Mouse (Mus musculus) thymus, postnatal 10 days (tissue): Measurements from ENCODE around the gene Olfr159.

Experiments used
- DNase-seq, 2 experiments: peaks; one replicate each; pipeline ENCODE4 v3.0.0; 2021; ENCODE audit warnings: low spot score in 2 of 2

Olfr159 gene

DNA sequence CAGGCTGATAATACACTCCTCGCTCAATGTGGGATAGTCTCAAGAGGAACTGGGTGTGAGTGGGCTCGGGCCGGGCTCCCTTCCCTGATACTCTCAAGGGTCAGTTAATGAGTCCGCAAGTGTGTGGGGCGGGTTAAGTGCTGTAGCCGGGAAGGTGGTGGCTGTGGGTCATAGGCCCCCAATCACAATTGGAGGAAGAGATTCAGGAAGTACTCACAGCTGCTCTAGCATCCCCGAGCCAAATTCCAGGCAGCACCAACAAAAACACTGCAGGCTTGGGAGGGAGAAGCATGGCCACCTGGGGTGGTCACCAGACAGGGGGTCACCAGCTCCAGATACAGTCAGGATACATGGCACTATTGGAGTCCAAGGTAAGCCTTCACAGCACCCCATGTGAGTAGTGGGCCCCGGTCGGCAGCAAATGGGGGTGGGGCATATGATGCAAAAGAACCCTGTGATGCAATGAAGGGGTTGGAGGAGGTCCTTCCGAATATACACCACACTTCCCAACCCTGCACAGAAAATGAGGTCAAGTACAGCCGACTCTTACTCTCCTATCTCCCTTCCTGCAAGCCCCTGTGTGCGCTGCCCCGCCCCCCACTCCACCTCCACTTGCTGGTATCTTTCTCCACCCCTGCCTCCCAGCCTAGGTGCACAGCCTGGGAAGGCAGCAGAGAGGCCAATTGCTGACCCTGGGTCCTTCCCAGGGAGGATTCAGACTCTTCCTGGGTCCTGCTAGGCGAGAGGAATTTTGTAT is 40.8 kb downstream of the Olfr159 start, which contains the start of gene Spaar:
Gene Spaar (plus strand): TSS at position 241 of the 757 bp plus-strand sequence.
- DNase-seq = no peak

DNA sequence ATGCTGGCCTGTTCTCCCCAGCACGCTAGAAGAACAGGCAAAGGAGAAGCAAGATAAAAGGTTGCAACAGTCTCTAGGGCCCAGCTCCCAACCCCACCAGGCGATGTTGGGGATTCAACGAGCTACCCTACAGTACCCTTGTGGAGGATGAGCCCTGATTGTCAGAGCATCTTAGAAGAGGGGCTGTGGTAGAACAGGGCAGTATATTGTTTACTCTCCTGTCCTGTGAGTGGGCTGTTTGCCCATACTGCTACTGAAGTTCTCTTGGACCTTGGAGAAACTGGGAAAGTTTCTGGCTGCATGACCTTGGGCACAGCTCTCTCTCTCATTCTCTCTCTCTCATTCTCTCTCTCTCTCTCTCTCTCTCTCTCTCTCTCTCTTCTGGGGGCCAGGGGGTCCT is 41.7 kb downstream of the Olfr159 start:
- no peak for DNase-seq

DNA sequence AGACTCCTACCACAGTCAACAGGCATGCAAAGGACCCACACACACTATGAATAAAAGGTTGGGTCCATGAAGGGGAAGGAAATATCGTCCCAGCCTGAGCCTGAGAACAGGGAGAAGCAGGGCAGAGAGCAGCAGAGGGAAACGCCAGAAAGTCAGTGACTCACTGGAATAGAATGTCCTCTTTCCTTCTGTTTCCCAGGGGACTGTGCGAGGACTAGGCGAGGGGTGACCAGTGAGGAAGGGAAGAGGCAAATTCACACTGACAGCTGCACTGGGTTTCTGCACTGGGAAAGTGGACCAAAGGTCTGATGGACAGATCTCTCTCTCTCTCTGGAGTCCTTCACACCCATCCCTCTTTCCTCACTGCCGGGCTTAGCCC is 42.2 kb downstream of the Olfr159 start:
- no peak for DNase-seq

DNA sequence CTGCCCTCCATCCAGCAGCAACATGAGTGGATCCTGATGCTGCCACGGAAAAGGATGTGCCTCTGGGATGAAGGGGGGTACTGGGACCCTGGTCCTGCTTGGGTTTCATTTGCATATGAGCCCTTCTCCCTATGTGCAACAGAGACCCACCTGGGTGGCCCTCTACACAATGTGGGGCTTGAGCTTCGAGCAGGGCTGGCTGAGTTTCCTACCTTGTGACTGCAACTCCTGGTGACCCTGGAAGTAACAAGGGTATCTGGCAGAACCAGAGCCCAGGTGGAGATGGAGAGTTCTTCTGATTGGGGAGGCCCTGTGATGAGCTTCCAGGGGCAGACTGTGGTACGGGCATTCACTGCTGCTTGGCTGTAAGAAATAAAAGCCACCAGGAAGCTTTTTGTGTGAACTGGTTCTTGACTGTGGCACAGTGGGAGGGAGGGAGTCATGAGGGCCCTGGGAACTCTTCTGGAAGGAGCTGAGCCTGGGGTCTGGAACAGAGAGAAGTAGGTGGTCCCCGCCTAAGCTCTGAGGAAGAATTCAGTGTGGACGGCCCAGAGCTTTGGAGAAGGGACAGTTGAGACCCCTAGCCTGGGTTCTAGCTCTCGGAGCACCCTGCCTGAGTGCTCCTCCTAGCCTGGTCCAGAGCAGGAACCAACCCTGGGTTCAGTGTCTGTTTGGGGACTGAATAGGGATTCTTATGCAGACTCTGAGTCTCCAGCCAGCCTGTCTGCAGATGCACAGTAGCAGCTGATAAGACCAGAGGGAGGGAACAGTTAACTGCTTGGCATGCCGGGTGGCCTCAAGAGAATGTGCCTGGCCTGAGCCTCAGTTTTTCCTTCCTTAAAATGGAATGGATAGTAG is 42.9 kb downstream of the Olfr159 start:
- no peak for DNase-seq

DNA sequence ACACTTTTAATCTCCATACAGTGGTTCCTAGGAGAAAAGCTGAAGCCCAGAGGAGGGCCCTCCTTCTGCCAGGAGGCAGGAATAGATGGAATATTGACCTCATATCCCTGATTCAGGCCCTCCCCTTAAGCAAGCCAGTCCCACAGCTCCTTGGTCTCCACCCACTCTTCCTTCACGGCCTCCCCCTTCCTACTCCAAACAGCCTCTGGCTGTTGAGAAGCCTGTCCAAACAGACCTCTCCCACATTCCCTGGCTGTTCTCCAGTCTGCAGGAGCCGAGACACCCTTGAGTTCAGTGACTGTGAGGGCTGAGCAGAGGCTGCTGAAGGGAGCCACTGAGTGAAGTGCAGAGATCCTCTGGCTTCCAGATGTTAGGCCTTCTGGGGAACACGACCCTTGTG is 43.8 kb downstream of the Olfr159 start, which contains the start of gene Hrct1:
Gene Hrct1 (plus strand): TSS at position 194 of the 400 bp plus-strand sequence.
- no peak for DNase-seq

DNA sequence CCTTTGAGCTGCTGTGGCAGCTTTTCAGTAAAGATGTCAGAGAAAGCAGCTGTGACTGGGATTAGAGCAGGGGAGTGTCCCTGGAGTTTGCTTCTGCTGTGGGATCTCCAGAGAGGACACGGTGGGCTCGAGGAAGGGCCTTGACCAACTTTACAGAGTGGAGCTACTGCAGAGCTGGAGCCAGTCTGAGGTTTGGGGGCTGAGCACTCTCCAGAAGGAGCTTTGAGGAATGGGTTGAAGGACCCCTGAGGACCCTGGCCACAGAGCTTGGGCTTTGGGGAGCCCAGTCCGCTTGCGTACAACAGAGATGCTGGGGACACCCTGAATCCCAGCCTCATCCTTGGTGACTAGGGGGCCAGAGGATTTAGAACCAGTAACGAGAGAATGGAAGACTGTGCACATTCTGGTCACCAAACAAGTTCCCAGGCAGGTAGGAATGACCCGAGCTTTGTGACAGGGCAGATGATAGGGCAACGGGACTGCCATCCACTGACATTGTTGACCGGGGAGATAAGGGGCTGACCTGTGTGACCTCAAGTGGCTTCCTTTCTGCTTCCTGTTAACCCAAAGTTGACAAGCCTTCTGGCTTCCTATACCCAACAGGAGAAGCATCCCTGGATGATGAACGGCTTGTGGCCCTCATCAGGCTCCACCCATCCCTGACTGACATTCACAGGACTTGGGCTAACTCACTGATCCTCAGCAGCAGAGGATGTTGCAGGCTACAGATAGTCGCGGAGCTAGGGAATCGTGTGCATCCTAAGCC is 44.4 kb downstream of the Olfr159 start:
- no peak for DNase-seq

DNA sequence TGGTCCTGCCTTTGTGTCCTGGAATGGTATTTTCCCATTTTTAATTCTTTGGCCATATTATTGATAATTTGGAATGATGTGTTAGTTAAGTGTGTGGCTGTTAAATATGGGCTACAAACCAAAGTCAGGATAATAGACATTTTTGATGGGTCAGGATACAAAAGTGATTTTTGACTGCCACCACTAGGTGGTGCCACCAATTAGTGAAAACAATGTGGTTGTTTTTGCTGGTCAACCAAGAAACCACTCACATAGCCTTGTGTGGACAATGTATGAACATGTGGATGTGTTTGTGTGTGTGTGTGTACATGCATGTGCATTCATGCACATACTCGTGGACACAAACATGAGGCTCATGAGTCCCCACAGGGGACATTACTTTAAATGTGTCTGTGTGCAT is 46.0 kb downstream of the Olfr159 start:
- no peak for DNase-seq

DNA sequence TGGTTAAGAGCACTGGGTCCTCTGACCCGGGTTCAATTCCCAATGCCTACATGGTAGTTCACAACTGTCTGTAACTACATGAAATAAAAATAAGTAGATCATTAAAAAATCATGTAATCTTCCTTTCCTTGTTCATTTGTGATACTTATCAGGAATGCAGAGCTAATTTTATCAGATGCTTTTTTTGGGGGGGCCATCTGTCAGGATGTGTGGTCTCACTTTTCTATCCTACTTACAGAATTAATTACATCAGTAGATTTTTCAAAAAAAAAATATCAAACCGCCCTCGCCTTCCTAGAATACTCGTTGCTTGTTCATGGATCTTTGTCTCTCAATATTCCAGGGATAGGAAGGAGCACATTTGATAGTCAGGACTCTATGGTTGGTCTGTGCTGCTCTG is 48.6 kb downstream of the Olfr159 start:
- DNase-seq = no peak

DNA sequence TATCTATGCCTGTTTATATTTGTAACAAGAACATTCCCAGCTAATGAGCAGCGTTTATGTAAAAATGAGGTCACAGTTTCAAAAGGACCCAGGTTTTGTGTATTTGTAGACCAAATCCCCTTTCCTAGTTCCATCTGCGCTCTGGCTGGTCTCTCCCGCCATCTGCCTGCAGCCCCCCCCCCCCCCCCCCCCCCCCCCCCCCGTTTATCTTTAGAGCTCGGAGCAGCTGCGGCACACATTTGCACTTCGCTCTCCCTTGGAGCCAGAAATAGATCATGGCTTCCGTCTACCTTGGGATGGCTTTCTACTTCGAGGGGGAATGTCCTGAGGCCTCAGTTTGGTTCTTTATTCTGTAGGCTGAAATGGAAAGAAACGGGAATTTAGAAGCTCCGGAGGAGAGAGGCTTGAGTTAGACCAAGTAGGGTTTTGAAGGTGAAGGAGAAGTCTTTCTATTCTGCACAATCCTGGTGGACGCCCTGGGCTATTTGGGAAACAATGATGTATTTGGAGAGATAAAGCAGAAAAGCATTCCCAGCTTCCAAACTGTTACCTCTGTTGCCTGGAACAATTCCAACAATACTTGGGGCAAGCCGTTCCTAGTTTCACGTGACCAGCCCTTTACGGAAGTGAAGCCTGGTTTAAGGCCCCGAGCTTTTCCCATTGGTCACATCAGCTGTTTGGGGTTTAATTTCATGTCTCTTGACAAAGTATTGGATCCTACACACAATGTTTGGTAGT is 50.1 kb downstream of the Olfr159 start:
- no peak for DNase-seq
